Mouse (Mus musculus): Measurements from ENCODE around the gene C130050O18Rik.
A peak's percentile ranks its signal among the peaks of the same experiment; 100 is the strongest.

The C130050O18Rik gene

GRCm38 (mm10) chr5:139432333-139432732, 27.3 kb downstream of the C130050O18Rik start:
- no peak for DNase-seq

GRCm38 (mm10) chr5:139432747-139433508, 27.8 kb downstream of the C130050O18Rik start:
- DNase-seq: no peak

DNA sequence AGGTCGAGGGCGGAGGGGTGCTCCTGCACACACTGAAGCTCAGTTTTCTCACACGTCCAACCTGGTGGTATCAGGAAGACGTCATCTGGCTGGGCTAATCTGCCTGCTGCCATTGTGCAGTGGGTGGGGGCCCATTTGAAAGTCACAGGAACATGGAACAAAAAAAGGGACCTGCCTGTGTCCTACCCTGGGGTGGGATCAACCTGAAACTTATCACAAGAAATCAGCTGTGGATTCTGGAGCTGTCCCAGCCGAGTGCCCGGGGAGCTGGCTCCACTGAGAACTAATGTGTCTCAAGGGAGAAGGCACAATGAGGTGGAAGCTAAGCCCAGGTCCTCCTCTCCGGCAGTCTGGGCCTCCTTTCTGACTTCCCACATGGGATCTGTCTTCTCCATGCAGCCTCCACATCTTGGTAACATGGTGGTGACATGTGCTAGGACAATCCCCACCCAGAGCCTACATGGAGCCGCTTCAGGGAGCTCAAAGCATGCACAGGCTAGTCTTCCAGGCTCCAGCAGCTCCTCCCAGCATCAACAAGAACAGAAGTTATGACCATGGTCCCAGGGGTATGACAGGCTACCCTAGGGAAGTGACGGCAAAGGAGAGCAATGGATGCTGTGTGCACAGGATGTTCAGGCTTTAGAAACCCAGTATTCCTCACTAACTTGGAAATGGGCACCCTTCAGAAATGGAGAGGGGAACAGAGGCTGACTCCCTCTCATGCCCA, 28.9 kb downstream of the C130050O18Rik start:
- no peak for DNase-seq

DNA sequence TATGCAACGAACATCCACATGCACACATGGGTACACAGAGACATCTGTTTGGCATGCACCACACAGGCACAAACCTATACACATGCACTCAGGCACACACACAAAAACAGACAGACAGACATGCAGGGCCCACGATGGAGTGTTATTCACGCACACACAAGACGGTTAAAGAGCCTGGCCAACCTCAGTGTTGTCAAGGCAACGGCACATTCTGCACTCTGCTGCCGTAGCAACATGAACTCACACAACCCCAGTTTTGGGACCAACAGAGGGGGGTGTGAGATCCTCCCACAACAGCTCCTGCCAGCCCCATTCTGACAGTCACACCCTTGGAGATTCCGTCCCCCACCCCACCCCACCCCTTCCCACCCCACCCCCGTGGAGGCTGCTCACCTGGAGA, 29.9 kb downstream of the C130050O18Rik start:
- DNase-seq: peak; percentile 23

DNA sequence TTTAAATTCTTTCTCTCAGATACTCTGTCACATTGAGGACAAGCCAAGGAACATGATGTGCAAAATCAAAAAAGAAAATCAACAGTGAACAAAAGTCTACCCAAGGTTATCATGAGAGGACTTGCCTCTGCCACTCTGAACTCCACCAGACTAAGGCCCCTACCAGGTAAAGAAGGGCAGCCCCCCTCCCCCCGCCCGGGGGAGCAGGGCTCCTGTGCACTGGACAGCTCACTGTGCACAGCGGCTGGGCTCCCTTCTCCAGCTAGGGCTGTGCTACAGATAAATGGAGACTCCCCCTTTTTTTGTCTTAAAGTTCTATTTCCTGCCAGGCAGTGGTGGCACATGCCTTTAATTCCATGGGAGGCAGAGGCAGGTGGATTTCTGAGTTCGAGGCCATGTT, 32.7 kb downstream of the C130050O18Rik start:
- no peak for DNase-seq

- DNase-seq: no peak
Measured at GRCm38 (mm10) chr5:139438440-139438839, 33.4 kb downstream of the C130050O18Rik start.

DNA sequence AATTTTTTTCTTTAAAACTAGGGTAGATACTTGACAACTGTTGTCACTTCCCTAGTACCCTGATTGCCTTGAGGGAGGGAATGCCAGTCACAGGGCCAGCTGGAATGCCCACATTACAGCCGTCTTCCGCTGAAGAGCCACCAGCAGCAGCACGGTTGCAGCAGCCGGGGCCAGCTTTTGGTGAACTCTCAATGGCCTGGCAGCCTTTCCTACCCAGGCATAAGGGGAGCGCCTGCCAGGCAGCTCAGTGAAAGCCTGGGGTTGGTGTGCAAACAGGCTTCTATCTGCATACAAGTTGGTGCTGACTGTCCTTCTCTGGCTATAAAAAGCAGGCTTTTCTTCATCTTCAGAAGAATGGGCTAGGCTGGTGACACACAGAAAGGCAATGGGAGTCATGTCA, 35.4 kb downstream of the C130050O18Rik start:
- DNase-seq: no peak

DNA sequence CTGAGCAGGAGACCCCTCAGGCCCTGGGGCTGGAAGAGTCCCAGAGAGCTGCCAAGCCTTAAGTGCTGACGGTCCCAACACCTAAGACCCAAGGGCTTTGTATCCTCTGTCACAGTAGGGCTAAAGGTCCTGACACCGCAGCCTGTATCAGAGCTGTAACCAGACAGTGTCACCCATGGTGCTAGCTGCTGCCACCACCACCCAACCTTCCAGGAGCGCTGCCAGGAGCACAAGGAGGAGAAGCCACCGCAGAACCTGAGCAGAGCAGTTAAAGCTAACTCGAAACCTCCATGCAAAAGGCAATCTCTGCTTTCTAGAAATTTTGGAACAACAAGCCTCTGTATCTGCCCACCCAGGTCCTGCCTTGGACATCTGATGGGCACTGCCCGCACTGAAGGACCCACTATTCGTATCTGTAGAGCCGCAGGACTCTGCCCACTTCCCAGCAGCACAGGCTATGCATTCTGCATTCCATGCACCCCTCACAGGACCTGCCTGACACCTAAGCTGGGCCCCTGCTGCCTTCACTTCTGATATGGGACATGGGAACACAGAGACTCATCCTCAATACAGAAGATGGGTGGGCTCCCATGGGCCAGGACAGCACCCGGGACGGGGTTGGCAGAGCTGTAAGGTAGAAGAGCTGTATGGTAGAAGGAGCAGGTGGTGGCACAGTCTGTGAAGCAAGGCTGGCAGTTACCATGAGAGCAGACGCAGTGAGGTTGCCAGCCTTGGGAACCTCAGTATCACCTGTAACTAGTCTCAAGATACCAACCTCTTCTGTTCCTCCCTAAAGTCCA, 36.0 kb downstream of the C130050O18Rik start:
- DNase-seq: no peak

GRCm38 (mm10) chr5:139441726-139442018, 36.6 kb downstream of the C130050O18Rik start:
- no peak for DNase-seq

DNA sequence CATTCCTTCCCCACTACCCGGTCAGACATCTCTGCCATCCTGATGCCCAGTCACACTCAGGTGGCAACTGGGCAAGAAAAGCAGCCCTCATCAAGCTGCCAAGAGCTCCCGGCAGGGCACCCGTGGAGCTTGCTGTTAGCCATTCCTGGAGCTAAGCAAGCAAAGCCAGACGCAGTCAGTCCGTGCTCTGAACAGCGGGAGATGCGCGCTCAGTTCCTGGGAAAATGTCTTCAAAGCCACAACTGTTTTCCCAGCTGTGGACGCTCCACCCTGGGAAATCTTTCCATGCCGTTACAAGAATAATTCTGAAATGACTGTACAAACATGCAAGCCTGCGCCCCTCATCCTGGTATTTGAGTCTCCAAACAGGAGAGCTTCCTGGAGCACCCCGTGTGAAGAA, 37.3 kb downstream of the C130050O18Rik start:
- DNase-seq: no peak

GRCm38 (mm10) chr5:139442962-139443361, 37.9 kb downstream of the C130050O18Rik start:
- no peak for DNase-seq

- DNase-seq: peak; percentile 34
Measured at GRCm38 (mm10) chr5:139445258-139445657, 40.2 kb downstream of the C130050O18Rik start.

DNA sequence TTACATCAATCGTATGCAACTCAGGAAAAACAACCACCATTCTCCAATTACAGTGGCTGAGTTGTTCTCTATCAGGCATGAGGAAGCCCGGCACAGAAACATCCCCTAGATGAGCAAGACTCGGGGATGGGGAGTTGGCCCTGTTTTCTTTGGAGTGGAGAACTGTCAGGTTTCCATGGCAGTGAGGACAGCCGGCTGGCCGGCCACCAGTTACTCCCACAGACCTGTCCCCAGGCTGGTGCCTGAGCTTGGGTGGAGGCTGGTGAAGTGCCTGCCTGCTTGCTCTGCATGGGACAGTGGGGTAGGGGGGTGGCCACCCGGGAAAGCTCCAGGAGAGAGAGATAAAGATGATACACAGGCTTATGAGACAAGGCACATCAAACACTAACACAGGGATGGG, 42.9 kb downstream of the C130050O18Rik start:
- DNase-seq: no peak

- DNase-seq: peak; percentile 49
Measured at GRCm38 (mm10) chr5:139449161-139449791, 44.2 kb downstream of the C130050O18Rik start.

GRCm38 (mm10) chr5:139449926-139450325, 44.8 kb downstream of the C130050O18Rik start:
- no peak for DNase-seq

DNA sequence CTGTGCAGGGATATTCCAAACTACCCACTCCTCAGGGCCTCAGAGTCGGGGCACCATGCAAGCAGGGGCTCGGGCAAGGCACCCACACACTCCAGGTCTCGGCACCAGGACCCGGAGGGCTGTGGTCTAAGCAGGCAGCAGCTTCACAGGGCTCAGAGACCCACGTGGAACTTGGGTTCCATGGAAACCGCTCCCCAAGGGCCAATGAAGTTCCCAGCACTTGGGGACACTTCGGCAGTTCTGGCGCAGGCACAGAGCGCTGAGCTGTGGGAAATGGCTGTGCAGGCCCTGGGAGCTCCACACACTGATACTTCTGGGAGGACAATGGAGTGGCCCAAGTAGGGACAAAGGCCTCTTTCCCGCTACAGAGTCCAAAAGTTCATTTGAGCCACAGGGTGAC, 48.0 kb downstream of the C130050O18Rik start:
- no peak for DNase-seq

GRCm38 (mm10) chr5:139455166-139455565, 50.1 kb downstream of the C130050O18Rik start:
- no peak for DNase-seq

DNA sequence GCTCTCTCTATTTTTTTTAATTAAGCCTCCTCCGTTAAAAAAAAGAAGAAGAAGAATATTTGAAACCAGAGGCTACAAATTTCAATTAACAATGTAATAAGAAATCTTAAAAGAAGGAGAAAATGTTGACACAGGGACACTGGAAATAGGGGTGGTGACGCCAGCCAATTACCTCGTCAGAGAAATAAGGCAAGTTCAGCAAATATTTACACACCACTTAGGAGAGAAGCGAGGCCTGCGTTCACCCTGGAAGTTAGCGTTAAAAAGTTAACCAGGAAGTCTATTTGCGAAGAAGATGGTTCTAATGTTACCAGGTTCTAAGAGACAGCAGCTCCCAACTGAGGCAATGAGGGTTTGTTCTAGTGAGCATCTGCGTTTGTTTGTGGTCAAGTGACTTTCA, 52.2 kb downstream of the C130050O18Rik start:
- peak; percentile 72 for DNase-seq

- DNase-seq: no peak
Measured at GRCm38 (mm10) chr5:139459938-139460337, 54.9 kb downstream of the C130050O18Rik start.

DNA sequence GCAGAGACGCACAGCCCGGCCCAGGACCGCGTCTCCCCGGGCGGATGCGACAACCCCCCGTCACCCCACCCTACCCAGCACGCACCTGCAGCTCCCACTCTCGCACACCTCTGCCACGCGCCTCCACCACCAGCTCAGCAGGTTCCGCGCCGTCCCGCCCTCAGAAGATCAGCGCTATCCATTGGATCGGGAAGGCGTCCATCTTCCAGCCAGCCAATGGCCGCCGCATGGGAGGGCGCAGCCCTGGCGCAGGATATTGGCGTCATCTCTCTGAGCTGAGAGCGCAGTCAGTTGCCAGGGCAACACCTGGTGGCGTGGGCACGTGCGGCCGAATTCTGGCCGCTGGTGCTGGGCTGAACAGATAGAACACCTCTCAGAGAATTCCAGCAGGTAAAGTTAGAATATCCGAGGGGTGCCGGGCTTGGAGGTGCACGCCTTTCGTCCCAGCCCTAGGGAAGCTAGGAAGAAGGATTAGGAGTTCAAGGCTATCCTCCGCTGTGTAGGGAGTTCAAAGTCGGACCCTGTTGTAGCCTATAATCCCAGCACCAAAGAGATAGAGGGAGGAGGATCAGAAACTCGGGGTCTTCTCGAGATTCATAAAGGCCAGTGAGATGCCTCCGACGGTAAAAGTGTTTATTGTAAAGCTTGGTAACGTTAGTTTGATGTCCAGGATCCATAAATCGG, 55.4 kb downstream of the C130050O18Rik start, which contains the start of gene 3110082I17Rik:
Gene 3110082I17Rik, minus strand, starts transcription at position 144 of the 684 bp plus-strand sequence.
- peak; percentile 98 for DNase-seq

- DNase-seq: no peak
Measured at GRCm38 (mm10) chr5:139464874-139465273, 59.8 kb downstream of the C130050O18Rik start.
